Mouse (Mus musculus) CH12.LX (cell line): Measurements from ENCODE around the gene Btbd9.

Experiments used
- BHLHE40 ChIP-seq: IDR thresholded peaks from 2 replicates; pipeline ENCODE4 v1.6.1; 2011; ENCODE audit warnings: mild to moderate bottlenecking, low read depth, low read length, improper control_type of control experiment
- CHD2 ChIP-seq: IDR thresholded peaks from 2 replicates; pipeline ENCODE4 v1.6.1; 2011; ENCODE audit warnings: low read length, improper control_type of control experiment
- CTCF ChIP-seq, 2 experiments: IDR thresholded peaks in 1 of 2; conservative IDR thresholded peaks in 1 of 2; 2 replicates each; pipeline ENCODE4 v1.5.1; 2011 to 2012; ENCODE audit warnings: low read depth in 2 of 2, low read length in 2 of 2, improper control_type of control experiment in 1 of 2, inconsistent platforms in 1 of 2, mild to moderate bottlenecking in 1 of 2, moderate library complexity in 1 of 2
- E2F4 ChIP-seq: IDR thresholded peaks from 2 replicates; pipeline ENCODE4 v1.6.1; 2011; ENCODE audit warnings: low read depth, low read length, improper control_type of control experiment; ENCODE audit not compliant: insufficient replicate concordance
- EP300 ChIP-seq: IDR thresholded peaks from 2 replicates; pipeline ENCODE4 v1.6.1; 2011; ENCODE audit warnings: low read length, improper control_type of control experiment
- IRF4 ChIP-seq: IDR thresholded peaks from 2 replicates; pipeline ENCODE4 v1.6.1; 2014; ENCODE audit warnings: low read depth, mild to moderate bottlenecking, inconsistent platforms, low read length, improper control_type of control experiment
- MAX ChIP-seq: IDR thresholded peaks from 2 replicates; pipeline ENCODE4 v1.6.1; 2011; ENCODE audit warnings: low read length, improper control_type of control experiment
- MYC ChIP-seq: IDR thresholded peaks from 2 replicates; pipeline ENCODE4 v1.6.1; 2011; ENCODE audit warnings: low read depth, mild to moderate bottlenecking, improper control_type of control experiment, low read length
- POLR2A ChIP-seq: IDR thresholded peaks from 2 replicates; pipeline ENCODE4 v1.6.1; 2011; ENCODE audit warnings: low read depth, mild to moderate bottlenecking, improper control_type of control experiment, low read length
- POLR2AphosphoS2 ChIP-seq: IDR thresholded peaks from 2 replicates; pipeline ENCODE4 v1.6.1; 2011; ENCODE audit warnings: low read depth, low read length, improper control_type of control experiment
- TBP ChIP-seq: conservative IDR thresholded peaks from 2 replicates; pipeline ENCODE4 v1.6.1; 2011; ENCODE audit warnings: low read depth, low read length, improper control_type of control experiment
- USF1 ChIP-seq: IDR thresholded peaks from 2 replicates; pipeline ENCODE4 v1.6.1; 2014; ENCODE audit warnings: low read depth, mild to moderate bottlenecking, inconsistent platforms, low read length, improper control_type of control experiment

- TF ChIP-seq TBP (no peak), POLR2A (no peak), CTCF (conservative IDR thresholded peaks at IDR 0.05 in 1 of 2, IDR thresholded peaks at IDR 0.05 in 1 of 2; ENCODE audit: low read depth in 2 of 2, low read length in 2 of 2) (no peak), CHD2 (no peak), POLR2AphosphoS2 (no peak), E2F4 (no peak), EP300 (no peak), MAX (no peak), USF1 (no peak), IRF4 (no peak), BHLHE40 (no peak), MYC (no peak)
Observed at GRCm38 (mm10) chr17:30481341-30481740, 94.9 kb downstream of the Btbd9 start.
